ENCODE assay signal across 8 mouse cellular contexts in genomic region chr19:27038298-27038697, GRCm38 (mm10).
DNase-seq lines count a peak whose midpoint lies in the region; ATAC-seq and TF ChIP-seq lines count a peak whose summit lies in the region.

No protein-coding gene starts in this region.

- no peaks in the 10 kb centered on the region for H3K36me3 ChIP-seq in lung, postnatal 0 days (ENCODE audit: insufficient read depth, low read length)
- no peaks in the 10 kb centered on the region for H3K36me3 ChIP-seq in hindbrain, embryonic 16.5 days (ENCODE audit: control insufficient read depth, insufficient read depth, low read length)
- no peaks in the 10 kb centered on the region for H3K36me3 ChIP-seq in forebrain, embryonic 15.5 days

- H3K4me1 ChIP-seq in lung, postnatal 0 days (ENCODE audit: insufficient read depth, low read depth, low read length), result no peaks in the 10 kb centered on the region
- no peaks in the 10 kb centered on the region; the same call in 1 of the 2 replicates for H3K4me1 ChIP-seq in hindbrain, embryonic 16.5 days (ENCODE audit: control insufficient read depth, insufficient read depth, low read depth, low read length)
- no peaks in the 10 kb centered on the region for H3K4me1 ChIP-seq in forebrain, embryonic 15.5 days

- no peak for TF ChIP-seq EP300 in lung, postnatal 0 days (IDR thresholded peaks at IDR 0.05)

- H3K9ac ChIP-seq in lung, postnatal 0 days (replicated peaks; ENCODE audit: low read depth), result no peak overlapping the region
- H3K9ac ChIP-seq in hindbrain, embryonic 16.5 days (ENCODE audit: low read depth, low read length), result no peak overlapping the region
- no peak overlapping the region for H3K9ac ChIP-seq in forebrain, embryonic 15.5 days (replicated peaks)

- H3K9me3 ChIP-seq in lung, postnatal 0 days (ENCODE audit: low read length), result no peaks in the 10 kb centered on the region
- no peaks in the 10 kb centered on the region for H3K9me3 ChIP-seq in hindbrain, embryonic 16.5 days (ENCODE audit: control insufficient read depth, low read length)
- H3K9me3 ChIP-seq in forebrain, embryonic 15.5 days, result no peaks in the 10 kb centered on the region

- peak; percentile 60 for ATAC-seq in lung, postnatal 0 days
- ATAC-seq in hindbrain, embryonic 16.5 days, result peak; percentile 74; the same call in 1 of the 2 replicates
- ATAC-seq in forebrain, embryonic 15.5 days (replicated peaks), result no peak

- no peak overlapping the region for H3K4me2 ChIP-seq in lung, postnatal 0 days (replicated peaks; ENCODE audit: low read depth, low read length)
- no peak overlapping the region for H3K4me2 ChIP-seq in hindbrain, embryonic 16.5 days (ENCODE audit: low read length)
- no peak overlapping the region for H3K4me2 ChIP-seq in forebrain, embryonic 15.5 days (replicated peaks)

- no peaks in the 10 kb centered on the region for H3K27me3 ChIP-seq in lung, postnatal 0 days (replicated peaks; ENCODE audit: insufficient read depth, low read length)
- H3K27me3 ChIP-seq in hindbrain, embryonic 16.5 days (replicated peaks; ENCODE audit: control insufficient read depth, insufficient read depth, low read length), result no peaks in the 10 kb centered on the region
- H3K27me3 ChIP-seq in forebrain, embryonic 15.5 days, result no peaks in the 10 kb centered on the region

- H3K27ac ChIP-seq in lung, postnatal 0 days (ENCODE audit: low read length), result no peak overlapping the region
- H3K27ac ChIP-seq in hindbrain, embryonic 16.5 days (ENCODE audit: low read depth, low read length), result no peak overlapping the region
- H3K27ac ChIP-seq in forebrain, embryonic 15.5 days (replicated peaks), result no peak overlapping the region

- 35% methylated on average over 3 of the region's 3 CpGs for WGBS in lung, postnatal 0 days
- 20% methylated on average over 3 of the region's 3 CpGs for WGBS in hindbrain, embryonic 16.5 days
- 19% methylated on average over 3 of the region's 3 CpGs for WGBS in forebrain, embryonic 15.5 days

- no peak for TF ChIP-seq CTCF in lung, postnatal 0 days (IDR thresholded peaks at IDR 0.05)

- no peak overlapping the region for H3K4me3 ChIP-seq in lung, postnatal 0 days (ENCODE audit: low read depth, low read length)
- H3K4me3 ChIP-seq in hindbrain, embryonic 16.5 days (ENCODE audit: low read length), result no peak overlapping the region
- no peak overlapping the region for H3K4me3 ChIP-seq in forebrain, embryonic 15.5 days

- peak; percentile 29 for DNase-seq in adrenal gland, postnatal 14 days
- no peak for DNase-seq in adrenal gland, adult 8-10 months
- DNase-seq in lung, postnatal 0 days (ENCODE audit: low spot score), result peak; percentile 40
- no peak for DNase-seq in lung, postnatal 10 days
- DNase-seq in retina, postnatal 7 days (ENCODE audit: low read depth, low spot score), result peak; percentile 41
- DNase-seq in gastrocnemius, adult 18-20 months (ENCODE audit: low spot score), result no peak

Comparison
In these comparisons a context has a peak if more than half of its experiments do, and no peak if none do; other contexts are left out.
1. DNase-seq: peak in adrenal gland, postnatal 14 days (single experiment), lung, postnatal 0 days (single experiment) and retina, postnatal 7 days (single experiment); none in adrenal gland, adult 8-10 months (single experiment), lung, postnatal 10 days (single experiment) and gastrocnemius, adult 18-20 months (single experiment).